Mouse (Mus musculus) limb, embryonic 13.5 days (tissue): ENCODE data around the gene Myod1. TPM values are rescaled to one million over a fixed set of nuclear protein-coding genes. Genes with fewer than 3 reads are reported as not detected.
A peak's percentile ranks its signal among the peaks of the same experiment; 100 is the strongest.

ENCODE experiments used
- ATAC-seq: fragments of 200-750 bp; cut with Nextera tagmentation; 2 replicates; pipeline ENCODE4 v1.8.0; 2017; ENCODE audit warnings: low read depth, moderate number of reproducible peaks, moderate TSS enrichment; ENCODE audit not compliant: low FRiP score
- H3K27ac ChIP-seq: fragments of 300-500 bp; sonication (generic); 2 replicates; pipeline ENCODE4 v1.5.1; 2015; ENCODE audit warnings: inconsistent platforms, mild to moderate bottlenecking, moderate library complexity
- H3K27me3 ChIP-seq: fragments of 300-500 bp; sonication (generic); 2 replicates; pipeline ENCODE4 v1.6.1; 2015; ENCODE audit warnings: mild to moderate bottlenecking, inconsistent platforms
- H3K36me3 ChIP-seq: fragments of 300-500 bp; sonication (generic); 2 replicates; pipeline ENCODE4 v1.6.1; 2015; ENCODE audit warnings: inconsistent platforms, mild to moderate bottlenecking, moderate library complexity
- H3K4me1 ChIP-seq: fragments of 300-500 bp; sonication (generic); 2 replicates; pipeline ENCODE4 v1.6.1; 2015; ENCODE audit warnings: inconsistent platforms
- H3K4me2 ChIP-seq: fragments of 300-500 bp; sonication (generic); replicated peaks from 2 replicates; pipeline ENCODE4 v1.6.1; 2015; ENCODE audit warnings: inconsistent platforms, mild to moderate bottlenecking, moderate library complexity
- H3K4me3 ChIP-seq: fragments of 300-500 bp; sonication (generic); 2 replicates; pipeline ENCODE4 v1.5.1; 2015; ENCODE audit warnings: moderate library complexity, mild to moderate bottlenecking, inconsistent platforms
- H3K9ac ChIP-seq: fragments of 300-500 bp; sonication (generic); 2 replicates; pipeline ENCODE4 v1.6.1; 2015; ENCODE audit warnings: mild to moderate bottlenecking, inconsistent platforms
- H3K9me3 ChIP-seq: fragments of 300-500 bp; sonication (generic); 2 replicates; pipeline ENCODE4 v1.6.1; 2016; ENCODE audit warnings: inconsistent platforms
- WGBS: fragments of 180-500 bp; shearing (Covaris S2); methylation state at CpG from one replicate; pipeline ENCODE4 v1.1.7; 2015; 5-methylcytosine and 5-hydroxymethylcytosine counted together
- polyA plus RNA-seq: library from polyadenylated mRNA; unstranded; fragments of >200 nt; fragmentation: Nextera tagmentation; extraction: Ambion mirVana; gene quantifications from 2 replicates; pipeline ENCODE4 v1.2.1, GENCODE M21; 2015

Myod1 gene
- 59.2 and 69.5 TPM in 2 replicates for polyA plus RNA-seq

- Histone ChIP-seq H3K27me3 (peaks cover 89% of the 10 kb centered on the region), H3K4me2 (peak within 1 kb of the TSS; percentile 55), H3K4me1 (peaks cover 19% of the 10 kb centered on the region), H3K4me3 (peak within 1 kb of the TSS; percentile 37), H3K9ac (peak within 1 kb of the TSS; percentile 46), H3K36me3 (no peaks in the 10 kb centered on the region), H3K27ac (no peak within 1 kb of the TSS; the same call in 1 of the 2 replicates), H3K9me3 (no peaks in the 10 kb centered on the region)
- 5% methylated on average over 44 of the region's 44 CpGs for WGBS
- peak; percentile 72 for ATAC-seq
Observed at GRCm38 (mm10) chr7:46376172-46377007, at the start of gene Myod1. Myod1 (plus strand) TSS chr7:46376474.

- ATAC-seq: no peak
- no peak overlapping the region for H3K4me2 ChIP-seq
- H3K9ac ChIP-seq: no peak overlapping the region
- H3K4me1 ChIP-seq: no peaks in the 10 kb centered on the region
- no peak overlapping the region for H3K4me3 ChIP-seq
- WGBS: 58% methylated on average over 4 of the region's 4 CpGs
- H3K27me3 ChIP-seq: peaks cover 3% of the 10 kb centered on the region; the same call in 1 of the 2 replicates
- no peak overlapping the region for H3K27ac ChIP-seq
- no peaks in the 10 kb centered on the region for H3K36me3 ChIP-seq
- peaks cover 3% of the 10 kb centered on the region; the same call in 1 of the 2 replicates for H3K9me3 ChIP-seq
Observed at GRCm38 (mm10) chr7:46327896-46328295, 48.4 kb upstream of the Myod1 start.

- Histone ChIP-seq H3K4me2 (no peak overlapping the region), H3K27me3 (no peaks in the 10 kb centered on the region), H3K36me3 (no peaks in the 10 kb centered on the region), H3K4me1 (peaks cover 6% of the 10 kb centered on the region), H3K27ac (no peak overlapping the region), H3K4me3 (no peak overlapping the region), H3K9ac (no peak overlapping the region), H3K9me3 (no peaks in the 10 kb centered on the region)
- WGBS: 79% methylated on average over 9 of the region's 9 CpGs
- ATAC-seq: no peak
Observed at GRCm38 (mm10) chr7:46337397-46337796, 38.9 kb upstream of the Myod1 start.

GRCm38 (mm10) chr7:46339818-46340217 is 36.5 kb upstream of the Myod1 start:
- H3K36me3 ChIP-seq: no peaks in the 10 kb centered on the region
- H3K9ac ChIP-seq: no peak overlapping the region
- no peaks in the 10 kb centered on the region for H3K9me3 ChIP-seq
- 0 out of 2 replicates have a peak, but pooled peaks have one; percentile 67 for ATAC-seq
- no peak overlapping the region for H3K4me3 ChIP-seq
- H3K27ac ChIP-seq: no peak overlapping the region
- H3K27me3 ChIP-seq: no peaks in the 10 kb centered on the region
- WGBS: 4% methylated on average over 3 of the region's 3 CpGs
- H3K4me2 ChIP-seq: no peak overlapping the region
- peaks cover 6% of the 10 kb centered on the region for H3K4me1 ChIP-seq

GRCm38 (mm10) chr7:46340295-46340694 is 36.0 kb upstream of the Myod1 start:
- Histone ChIP-seq H3K9ac (no peak overlapping the region), H3K9me3 (no peaks in the 10 kb centered on the region), H3K4me3 (no peak overlapping the region), H3K27ac (no peak overlapping the region), H3K36me3 (no peaks in the 10 kb centered on the region), H3K4me1 (peaks cover 6% of the 10 kb centered on the region), H3K4me2 (no peak overlapping the region), H3K27me3 (no peaks in the 10 kb centered on the region)
- 51% methylated on average over 5 of the region's 5 CpGs for WGBS
- no peak for ATAC-seq

- H3K4me3 ChIP-seq: no peak overlapping the region
- peak; percentile 80 for ATAC-seq
- no peak overlapping the region for H3K27ac ChIP-seq
- WGBS: 80% methylated on average over 9 of the region's 9 CpGs
- peaks cover under 1% of the 10 kb centered on the region; the same call in 1 of the 2 replicates for H3K27me3 ChIP-seq
- no peaks in the 10 kb centered on the region for H3K36me3 ChIP-seq
- H3K9ac ChIP-seq: no peak overlapping the region
- H3K4me1 ChIP-seq: peaks cover 6% of the 10 kb centered on the region
- no peak overlapping the region for H3K4me2 ChIP-seq
- H3K9me3 ChIP-seq: no peaks in the 10 kb centered on the region
Observed at GRCm38 (mm10) chr7:46341471-46341870, 34.8 kb upstream of the Myod1 start.

GRCm38 (mm10) chr7:46347692-46348091 is 28.6 kb upstream of the Myod1 start:
- Histone ChIP-seq H3K4me1 (peaks cover 3% of the 10 kb centered on the region; the same call in 1 of the 2 replicates), H3K27ac (no peak overlapping the region), H3K27me3 (peaks cover 51% of the 10 kb centered on the region), H3K4me3 (no peak overlapping the region), H3K9me3 (no peaks in the 10 kb centered on the region), H3K4me2 (no peak overlapping the region), H3K36me3 (no peaks in the 10 kb centered on the region), H3K9ac (no peak overlapping the region)
- ATAC-seq: no peak
- 54% methylated on average over 4 of the region's 4 CpGs for WGBS

GRCm38 (mm10) chr7:46348813-46349212 is 27.5 kb upstream of the Myod1 start:
- ATAC-seq: peak; percentile 49

GRCm38 (mm10) chr7:46350119-46350702 is 26.1 kb upstream of the Myod1 start:
- no peaks in the 10 kb centered on the region for H3K9me3 ChIP-seq
- ATAC-seq: no peak
- H3K9ac ChIP-seq: no peak overlapping the region
- no peak overlapping the region for H3K4me2 ChIP-seq
- no peaks in the 10 kb centered on the region for H3K36me3 ChIP-seq
- WGBS: 60% methylated on average over 9 of the region's 9 CpGs
- no peak overlapping the region for H3K27ac ChIP-seq
- no peak overlapping the region for H3K4me3 ChIP-seq
- H3K4me1 ChIP-seq: peaks cover 3% of the 10 kb centered on the region; the same call in 1 of the 2 replicates
- peaks cover 54% of the 10 kb centered on the region for H3K27me3 ChIP-seq

More at GRCm38 (mm10) chr7:46348813-46349212, 27.5 kb upstream of the Myod1 start:
- H3K27me3 ChIP-seq: peaks cover 54% of the 10 kb centered on the region
- H3K4me3 ChIP-seq: 0 out of 2 replicates have a peak overlapping the region, but pooled peaks have one; percentile 10
- no peak overlapping the region for H3K27ac ChIP-seq
- no peaks in the 10 kb centered on the region for H3K36me3 ChIP-seq
- H3K9me3 ChIP-seq: no peaks in the 10 kb centered on the region
- no peak overlapping the region; the same call in 1 of the 2 replicates for H3K4me2 ChIP-seq
- H3K9ac ChIP-seq: no peak overlapping the region
- whole genome bisulfite sequencing: 4% methylated on average over 21 of the region's 36 CpGs
- H3K4me1 ChIP-seq: peaks cover 3% of the 10 kb centered on the region; the same call in 1 of the 2 replicates

- ATAC-seq: 0 out of 2 replicates have a peak, but pooled peaks have one; percentile 21
Observed at GRCm38 (mm10) chr7:46352748-46353147, 23.5 kb upstream of the Myod1 start.

GRCm38 (mm10) chr7:46353216-46353615 is 23.1 kb upstream of the Myod1 start:
- no peaks in the 10 kb centered on the region for H3K9me3 ChIP-seq
- no peak overlapping the region for H3K9ac ChIP-seq
- H3K4me1 ChIP-seq: peaks cover 3% of the 10 kb centered on the region; the same call in 1 of the 2 replicates
- H3K4me3 ChIP-seq: no peak overlapping the region
- peaks cover 36% of the 10 kb centered on the region for H3K27me3 ChIP-seq
- 52% methylated on average over 8 of the region's 8 CpGs for WGBS
- H3K4me2 ChIP-seq: no peak overlapping the region
- no peaks in the 10 kb centered on the region for H3K36me3 ChIP-seq
- ATAC-seq: peak; percentile 75
- H3K27ac ChIP-seq: no peak overlapping the region

More at GRCm38 (mm10) chr7:46352748-46353147, 23.5 kb upstream of the Myod1 start:
- Histone ChIP-seq H3K9me3 (no peaks in the 10 kb centered on the region), H3K27ac (peak overlapping the region; percentile 10; the same call in 1 of the 2 replicates), H3K27me3 (peaks cover 41% of the 10 kb centered on the region), H3K4me3 (no peak overlapping the region), H3K4me1 (peaks cover 3% of the 10 kb centered on the region; the same call in 1 of the 2 replicates), H3K36me3 (no peaks in the 10 kb centered on the region), H3K9ac (no peak overlapping the region), H3K4me2 (no peak overlapping the region)
- 76% methylated on average over 2 of the region's 2 CpGs for WGBS

- no peaks in the 10 kb centered on the region for H3K9me3 ChIP-seq
- H3K9ac ChIP-seq: no peak overlapping the region
- H3K36me3 ChIP-seq: no peaks in the 10 kb centered on the region
- H3K4me3 ChIP-seq: no peak overlapping the region
- H3K27me3 ChIP-seq: peaks cover 29% of the 10 kb centered on the region
- no peak overlapping the region for H3K4me2 ChIP-seq
- H3K4me1 ChIP-seq: peaks cover 1% of the 10 kb centered on the region; the same call in 1 of the 2 replicates
- WGBS: 64% methylated on average over 4 of the region's 4 CpGs
- no peak overlapping the region for H3K27ac ChIP-seq
- no peak for ATAC-seq
Observed at GRCm38 (mm10) chr7:46353875-46354274, 22.4 kb upstream of the Myod1 start.
